Mouse (Mus musculus) bone marrow, adult 2 months (tissue): ENCODE results near the gene D7Ertd443e. TPM values are rescaled to one million over a fixed set of nuclear protein-coding genes. Genes with fewer than 3 reads are reported as not detected.

Source experiments
- H3K27ac ChIP-seq: fragments of 200-500 bp; 2 replicates; pipeline ENCODE4 v1.5.1; 2012; ENCODE audit warnings: low read depth, mild to moderate bottlenecking, control low read depth, inconsistent platforms, low read length; ENCODE audit not compliant: control insufficient read depth, poor library complexity, insufficient read depth
- H3K4me1 ChIP-seq: fragments of 200-500 bp; 2 replicates; pipeline ENCODE4 v1.6.1; 2011; ENCODE audit warnings: low read length; ENCODE audit not compliant: control insufficient read depth, insufficient read depth
- H3K4me3 ChIP-seq: fragments of 200-500 bp; replicated peaks from 2 replicates; pipeline ENCODE3; 2011; ENCODE audit warnings: mild to moderate bottlenecking, low read depth, low read length, control low read depth; ENCODE audit not compliant: control insufficient read depth
- CTCF ChIP-seq: fragments of 200-500 bp; IDR thresholded peaks from 2 replicates; pipeline ENCODE4 v1.5.1; 2011; ENCODE audit warnings: low read length, control low read depth; ENCODE audit not compliant: control insufficient read depth, insufficient read depth
- POLR2A ChIP-seq: fragments of 200-500 bp; IDR thresholded peaks from 2 replicates; pipeline ENCODE4 v1.6.1; 2011; ENCODE audit warnings: low read depth, mild to moderate bottlenecking, control low read depth, low read length, borderline replicate concordance; ENCODE audit not compliant: control insufficient read depth
- WGBS: fragments of 180-500 bp; shearing (Covaris S2); methylation state at CpG from one replicate; pipeline ENCODE4 v1.1.7; 2018; 5-methylcytosine and 5-hydroxymethylcytosine counted together
- polyA plus RNA-seq: library from polyadenylated mRNA; stranded (reverse); fragments of >200 nt; gene quantifications from 2 replicates; pipeline ENCODE4 v1.2.4, GENCODE M21; 2011; ENCODE audit warnings: low replicate concordance; ENCODE audit not compliant: missing spikeins, insufficient read depth, insufficient read length

Gene D7Ertd443e
- polyA plus RNA-seq, 1 experiment = not detected

GRCm38 (mm10) chr7:134230708-134231107 is 154.8 kb downstream of the D7Ertd443e start:
- no peak for TF ChIP-seq POLR2A
- TF ChIP-seq CTCF = no peak

GRCm38 (mm10) chr7:134229899-134230298 is 155.6 kb downstream of the D7Ertd443e start:
- Histone ChIP-seq H3K27ac (no peak overlapping the region), H3K4me3 (no peak overlapping the region), H3K4me1 (no peaks in the 10 kb centered on the region)
- 20% methylated on average over 2 of the region's 2 CpGs for WGBS
- TF ChIP-seq POLR2A (no peak), CTCF (no peak)

More at GRCm38 (mm10) chr7:134230708-134231107, 154.8 kb downstream of the D7Ertd443e start:
- H3K4me3 ChIP-seq = no peak overlapping the region
- H3K27ac ChIP-seq = no peak overlapping the region
- WGBS = 77% methylated on average over 3 of the region's 3 CpGs
- H3K4me1 ChIP-seq = no peaks in the 10 kb centered on the region

GRCm38 (mm10) chr7:134227773-134228455 is 157.5 kb downstream of the D7Ertd443e start:
- Histone ChIP-seq H3K27ac (no peak overlapping the region), H3K4me3 (no peak overlapping the region), H3K4me1 (no peaks in the 10 kb centered on the region)
- TF ChIP-seq POLR2A (no peak), CTCF (no peak)
- WGBS = 71% methylated on average over 13 of the region's 13 CpGs

GRCm38 (mm10) chr7:134227101-134227500 is 158.4 kb downstream of the D7Ertd443e start:
- Histone ChIP-seq H3K4me1 (no peaks in the 10 kb centered on the region), H3K27ac (no peak overlapping the region), H3K4me3 (no peak overlapping the region)
- WGBS = 78% methylated on average over 4 of the region's 4 CpGs
- TF ChIP-seq POLR2A = no peak
- no peak for TF ChIP-seq CTCF

- TF ChIP-seq CTCF = no peak
- no peak for TF ChIP-seq POLR2A
- no peak overlapping the region for H3K27ac ChIP-seq
- H3K4me3 ChIP-seq = no peak overlapping the region
- no peaks in the 10 kb centered on the region for H3K4me1 ChIP-seq
- 78% methylated on average over 3 of the region's 3 CpGs for WGBS
Observed at GRCm38 (mm10) chr7:134226231-134226630, 159.2 kb downstream of the D7Ertd443e start.

- TF ChIP-seq POLR2A = no peak
- no peak for TF ChIP-seq CTCF
- Histone ChIP-seq H3K4me1 (no peaks in the 10 kb centered on the region), H3K27ac (no peak overlapping the region; the same call in 1 of the 2 replicates), H3K4me3 (no peak overlapping the region)
- 3% methylated on average over 89 of the region's 90 CpGs for WGBS
Observed at GRCm38 (mm10) chr7:134224741-134225612, 160.5 kb downstream of the D7Ertd443e start.

GRCm38 (mm10) chr7:134224421-134224740 is 161.1 kb downstream of the D7Ertd443e start:
- TF ChIP-seq CTCF (no peak), POLR2A (no peak)
- Histone ChIP-seq H3K4me3 (no peak overlapping the region), H3K27ac (no peak overlapping the region), H3K4me1 (no peaks in the 10 kb centered on the region)
- 2% methylated on average over 14 of the region's 14 CpGs for WGBS

- Histone ChIP-seq H3K27ac (no peak overlapping the region), H3K4me3 (no peak overlapping the region), H3K4me1 (no peaks in the 10 kb centered on the region)
- 24% methylated on average over 16 of the region's 16 CpGs for WGBS
- no peak for TF ChIP-seq POLR2A
- peak; percentile 48; the same call in 1 of the 2 replicates for TF ChIP-seq CTCF
Observed at GRCm38 (mm10) chr7:134223444-134224161, 161.9 kb downstream of the D7Ertd443e start.

Other genes with a start within 250 kb of the D7Ertd443e start
- 0.54 and 1.8 TPM in 2 replicates for gene Adam12, start 153.5 kb downstream of the D7Ertd443e start, polyA plus RNA-seq